Mouse (Mus musculus) stomach, embryonic 16.5 days (tissue): ENCODE data around the gene Phf12. TPM values are rescaled to one million over a fixed set of nuclear protein-coding genes. Genes with fewer than 3 reads are reported as not detected.

Experiments used
- ATAC-seq: fragments of 200-750 bp; cut with Nextera tagmentation; 2 replicates; pipeline ENCODE4 v1.8.0; 2017; ENCODE audit warnings: moderate number of reproducible peaks, moderate TSS enrichment; ENCODE audit not compliant: insufficient read depth, low FRiP score
- H3K27ac ChIP-seq: fragments of 300-500 bp; sonication (generic); 2 replicates; pipeline ENCODE4 v1.5.1; 2014; ENCODE audit warnings: low read length
- H3K27me3 ChIP-seq: fragments of 300-500 bp; sonication (generic); 2 replicates; pipeline ENCODE4 v1.6.1; 2014; ENCODE audit warnings: low read length, control low read depth, mixed read lengths; ENCODE audit not compliant: control insufficient read depth, insufficient read depth
- H3K36me3 ChIP-seq: fragments of 300-500 bp; sonication (generic); 2 replicates; pipeline ENCODE4 v1.6.1; 2014; ENCODE audit warnings: low read length; ENCODE audit not compliant: control insufficient read depth, insufficient read depth
- H3K4me1 ChIP-seq: fragments of 300-500 bp; sonication (generic); 2 replicates; pipeline ENCODE4 v1.6.1; 2014; ENCODE audit warnings: low read length, control low read depth, mixed read lengths; ENCODE audit not compliant: control insufficient read depth, insufficient read depth
- H3K4me2 ChIP-seq: fragments of 300-500 bp; sonication (generic); 2 replicates; pipeline ENCODE4 v1.6.1; 2014; ENCODE audit warnings: low read depth, low read length, mixed read lengths
- H3K4me3 ChIP-seq: fragments of 300-500 bp; sonication (generic); replicated peaks from 2 replicates; pipeline ENCODE4 v1.5.1; 2014; ENCODE audit warnings: mild to moderate bottlenecking, low read length
- H3K9ac ChIP-seq: fragments of 300-500 bp; sonication (generic); 2 replicates; pipeline ENCODE4 v1.6.1; 2014; ENCODE audit warnings: low read length
- H3K9me3 ChIP-seq: fragments of 300-500 bp; sonication (generic); replicated peaks from 2 replicates; pipeline ENCODE4 v1.6.1; 2016; ENCODE audit warnings: low read length, control low read depth; ENCODE audit not compliant: control insufficient read depth
- WGBS: fragments of 180-500 bp; shearing (Covaris S2); extraction: QIAGEN DNeasy Blood & Tissue Kit; methylation state at CpG from one replicate; pipeline ENCODE4 v1.1.7; 2014; 5-methylcytosine and 5-hydroxymethylcytosine counted together
- polyA plus RNA-seq: library from polyadenylated mRNA; unstranded; fragments of >200 nt; fragmentation: Nextera tagmentation; extraction: Ambion mirVana; gene quantifications from 2 replicates; pipeline ENCODE4 v1.2.1, GENCODE M21; 2015

Gene Phf12
- polyA plus RNA-seq, 1 experiment from 2014 or later, result 10.9 TPM

DNA sequence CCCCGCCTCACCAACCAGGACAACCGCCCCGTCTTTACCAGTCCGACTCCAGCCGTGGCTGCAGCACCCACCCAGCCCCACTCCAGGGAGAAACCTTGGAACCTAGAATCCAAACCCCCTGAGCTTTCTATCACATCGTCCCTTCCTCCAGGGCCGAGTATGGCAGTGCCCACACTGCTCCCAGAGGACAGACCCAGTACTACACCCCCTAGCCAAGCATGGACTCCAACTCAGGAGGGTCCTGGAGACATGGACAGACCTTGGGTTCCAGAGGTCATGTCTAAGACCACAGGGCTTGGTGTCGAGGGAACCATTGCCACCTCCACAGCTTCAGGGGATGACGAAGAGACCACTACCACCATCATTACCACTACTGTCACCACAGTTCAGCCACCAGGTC lies 28.9 kb upstream of the Phf12 start:
- ATAC-seq, result no peak
- H3K9ac ChIP-seq, result no peak overlapping the region
- H3K9me3 ChIP-seq, result no peaks in the 10 kb centered on the region
- no peaks in the 10 kb centered on the region for H3K4me1 ChIP-seq
- no peak overlapping the region for H3K4me3 ChIP-seq
- H3K27ac ChIP-seq, result no peak overlapping the region
- no peaks in the 10 kb centered on the region for H3K27me3 ChIP-seq
- H3K36me3 ChIP-seq, result no peaks in the 10 kb centered on the region
- no peak overlapping the region for H3K4me2 ChIP-seq
- WGBS, result 41% methylated on average over 9 of the region's 9 CpGs

DNA sequence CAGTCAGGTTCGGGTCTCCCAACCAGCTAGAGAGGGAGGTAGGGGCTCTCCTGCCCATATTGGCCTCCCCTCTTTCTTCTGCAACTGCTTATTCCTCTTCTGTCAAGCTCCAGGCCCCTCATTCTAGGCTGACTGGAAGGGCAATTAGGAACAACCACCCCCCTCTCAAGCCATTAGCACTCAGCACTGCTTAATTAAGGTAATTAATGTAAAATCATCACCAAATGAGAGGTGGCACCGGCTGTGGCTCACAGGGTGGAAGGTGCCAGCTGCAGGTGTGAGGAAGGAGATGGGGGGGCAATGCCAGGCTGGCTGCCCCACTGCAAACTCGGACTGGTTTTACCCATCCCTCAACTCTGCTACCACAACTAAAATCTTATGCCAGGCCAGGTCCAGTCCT lies 26.1 kb upstream of the Phf12 start:
- 56% methylated on average over 3 of the region's 3 CpGs for WGBS
- ATAC-seq, result no peak
- Histone ChIP-seq H3K36me3 (no peaks in the 10 kb centered on the region), H3K9me3 (no peaks in the 10 kb centered on the region), H3K9ac (no peak overlapping the region), H3K4me2 (no peak overlapping the region), H3K27ac (no peak overlapping the region), H3K4me3 (no peak overlapping the region), H3K4me1 (no peaks in the 10 kb centered on the region), H3K27me3 (no peaks in the 10 kb centered on the region)

DNA sequence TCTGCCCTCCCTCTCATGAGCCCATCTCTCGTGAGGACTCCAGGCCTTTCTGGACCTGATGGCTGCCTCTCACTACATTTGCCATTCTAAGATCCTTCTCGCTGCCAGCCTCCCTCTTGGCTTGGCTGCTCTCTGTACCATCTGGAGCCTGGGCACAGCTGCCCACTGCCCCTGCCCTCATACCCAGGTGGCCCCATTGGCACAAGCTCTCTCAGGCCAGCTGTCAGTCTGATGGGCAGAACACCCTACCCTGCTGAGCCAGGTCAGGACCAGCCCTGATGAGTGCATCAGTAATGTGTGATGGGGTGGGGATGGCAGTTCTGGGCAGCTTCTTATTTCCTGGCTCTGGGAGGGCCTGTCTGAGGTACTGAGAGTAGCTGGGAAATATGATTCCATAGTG lies 24.3 kb upstream of the Phf12 start:
- no peak overlapping the region for H3K27ac ChIP-seq
- ATAC-seq, result no peak
- H3K36me3 ChIP-seq, result no peaks in the 10 kb centered on the region
- H3K9me3 ChIP-seq, result no peaks in the 10 kb centered on the region
- 90% methylated on average over 2 of the region's 2 CpGs for WGBS
- H3K9ac ChIP-seq, result no peak overlapping the region
- H3K4me3 ChIP-seq, result no peak overlapping the region
- no peaks in the 10 kb centered on the region for H3K4me1 ChIP-seq
- H3K27me3 ChIP-seq, result no peaks in the 10 kb centered on the region
- H3K4me2 ChIP-seq, result no peak overlapping the region

DNA sequence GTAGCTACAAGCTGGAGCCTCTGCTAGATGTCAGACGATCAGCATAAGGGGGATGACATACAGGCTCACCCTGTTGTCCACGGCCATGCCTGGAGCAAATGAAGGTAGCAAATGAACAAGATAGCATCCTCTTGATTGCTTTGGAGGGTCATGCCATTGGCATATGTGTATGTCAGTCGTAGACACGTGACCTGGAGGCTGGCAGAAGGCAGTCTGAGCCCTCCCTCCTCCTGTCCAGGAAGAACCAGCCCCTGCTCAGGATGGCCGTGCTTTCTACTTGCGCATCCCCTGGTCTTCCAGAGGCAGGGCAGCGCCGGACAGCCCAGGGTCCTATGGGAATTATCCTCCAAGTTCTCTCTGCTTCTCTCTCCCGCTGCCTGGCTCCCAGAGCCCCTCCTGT lies 23.6 kb upstream of the Phf12 start:
- H3K27me3 ChIP-seq, result no peaks in the 10 kb centered on the region

DNA sequence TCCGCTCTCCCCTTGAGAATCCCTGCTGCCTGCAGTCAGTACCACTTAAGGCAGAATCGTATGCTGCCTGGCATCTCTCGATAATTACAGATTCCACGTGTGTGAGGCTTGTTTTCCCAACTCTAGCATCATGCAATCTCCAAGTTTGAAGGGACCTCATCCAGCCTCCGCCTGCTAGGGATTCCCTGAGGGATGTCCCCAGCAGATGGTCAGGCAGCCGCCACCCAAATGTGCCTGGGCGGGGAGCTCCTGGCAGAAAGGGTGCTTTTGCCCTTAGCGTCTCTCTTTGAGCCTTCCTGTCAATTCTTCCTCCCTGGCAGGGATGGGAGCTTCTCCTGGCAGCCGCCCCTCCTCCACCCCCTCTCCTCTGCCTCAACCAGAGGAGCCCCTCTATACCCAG lies 22.4 kb upstream of the Phf12 start:
- no peak for ATAC-seq
- H3K9me3 ChIP-seq, result no peaks in the 10 kb centered on the region
- H3K36me3 ChIP-seq, result no peaks in the 10 kb centered on the region
- H3K27ac ChIP-seq, result no peak overlapping the region
- no peaks in the 10 kb centered on the region for H3K27me3 ChIP-seq
- H3K9ac ChIP-seq, result no peak overlapping the region
- H3K4me1 ChIP-seq, result no peaks in the 10 kb centered on the region
- 57% methylated on average over 9 of the region's 9 CpGs for WGBS
- no peak overlapping the region for H3K4me3 ChIP-seq
- H3K4me2 ChIP-seq, result no peak overlapping the region

More for the DNA sequence above, 23.6 kb upstream of the Phf12 start:
- Histone ChIP-seq H3K4me2 (no peak overlapping the region), H3K36me3 (no peaks in the 10 kb centered on the region), H3K9ac (0 out of 2 replicates have a peak overlapping the region, but pooled peaks have one; percentile 7), H3K27ac (no peak overlapping the region), H3K4me1 (no peaks in the 10 kb centered on the region), H3K4me3 (no peak overlapping the region), H3K9me3 (no peaks in the 10 kb centered on the region)
- 65% methylated on average over 9 of the region's 9 CpGs for WGBS
- no peak for ATAC-seq

GRCm38 (mm10) chr11:77960898-77961297 lies 21.7 kb upstream of the Phf12 start:
- no peak overlapping the region for H3K4me2 ChIP-seq
- H3K27me3 ChIP-seq, result no peaks in the 10 kb centered on the region
- no peaks in the 10 kb centered on the region for H3K4me1 ChIP-seq
- WGBS, result 25% methylated on average over 5 of the region's 5 CpGs
- no peaks in the 10 kb centered on the region for H3K36me3 ChIP-seq
- no peak for ATAC-seq
- H3K27ac ChIP-seq, result no peak overlapping the region
- no peak overlapping the region for H3K9ac ChIP-seq
- no peak overlapping the region for H3K4me3 ChIP-seq
- no peaks in the 10 kb centered on the region for H3K9me3 ChIP-seq

GRCm38 (mm10) chr11:77962946-77963345 lies 19.6 kb upstream of the Phf12 start:
- H3K36me3 ChIP-seq, result no peaks in the 10 kb centered on the region
- H3K9me3 ChIP-seq, result no peaks in the 10 kb centered on the region
- WGBS, result 82% methylated on average over 10 of the region's 10 CpGs
- H3K27me3 ChIP-seq, result no peaks in the 10 kb centered on the region
- H3K9ac ChIP-seq, result no peak overlapping the region
- H3K4me2 ChIP-seq, result no peak overlapping the region
- no peak for ATAC-seq
- H3K4me3 ChIP-seq, result no peak overlapping the region
- no peak overlapping the region for H3K27ac ChIP-seq
- no peaks in the 10 kb centered on the region for H3K4me1 ChIP-seq

- H3K4me1 ChIP-seq, result no peaks in the 10 kb centered on the region
- no peak for ATAC-seq
- H3K9ac ChIP-seq, result no peak overlapping the region
- H3K4me3 ChIP-seq, result no peak overlapping the region
- H3K9me3 ChIP-seq, result no peaks in the 10 kb centered on the region
- H3K27ac ChIP-seq, result no peak overlapping the region
- H3K36me3 ChIP-seq, result no peaks in the 10 kb centered on the region
- WGBS, result 33% methylated on average over 19 of the region's 19 CpGs
- H3K27me3 ChIP-seq, result no peaks in the 10 kb centered on the region
- H3K4me2 ChIP-seq, result no peak overlapping the region
Observed at GRCm38 (mm10) chr11:77964415-77965095, 18.0 kb upstream of the Phf12 start.

- Histone ChIP-seq H3K36me3 (no peaks in the 10 kb centered on the region), H3K27ac (no peak overlapping the region), H3K4me3 (no peak overlapping the region), H3K4me1 (no peaks in the 10 kb centered on the region), H3K9me3 (no peaks in the 10 kb centered on the region), H3K27me3 (no peaks in the 10 kb centered on the region), H3K9ac (no peak overlapping the region), H3K4me2 (no peak overlapping the region)
- 32% methylated on average over 17 of the region's 17 CpGs for WGBS
- ATAC-seq, result no peak
Observed at GRCm38 (mm10) chr11:77965101-77966036, 17.2 kb upstream of the Phf12 start.
